Mouse (Mus musculus) lung, embryonic 14.5 days (tissue): ENCODE measurements around the gene Pde4d. TPM values are rescaled to one million over a fixed set of nuclear protein-coding genes. Genes with fewer than 3 reads are reported as not detected.

Experiments
- ATAC-seq: fragments of 200-750 bp; cut with Nextera tagmentation; 2 replicates; pipeline ENCODE4 v1.8.0; 2017; ENCODE audit warnings: mild to moderate bottlenecking, moderate TSS enrichment, moderate library complexity; ENCODE audit not compliant: insufficient read depth
- DNase-seq: peaks from one replicate; pipeline ENCODE4 v3.0.0-alpha.2; 2015
- H3K27ac ChIP-seq: fragments of 300-500 bp; sonication (generic); 2 replicates; pipeline ENCODE4 v1.5.1; 2014; ENCODE audit warnings: low read depth, mild to moderate bottlenecking, moderate library complexity
- H3K27me3 ChIP-seq: fragments of 300-500 bp; sonication (generic); 2 replicates; pipeline ENCODE4 v1.6.1; 2014; ENCODE audit warnings: low read length, control low read depth; ENCODE audit not compliant: insufficient read depth
- H3K36me3 ChIP-seq: fragments of 300-500 bp; sonication (generic); 2 replicates; pipeline ENCODE4 v1.6.1; 2014; ENCODE audit warnings: control low read depth; ENCODE audit not compliant: insufficient read depth
- H3K4me1 ChIP-seq: fragments of 300-500 bp; sonication (generic); 2 replicates; pipeline ENCODE4 v1.6.1; 2014; ENCODE audit warnings: antibody characterized with exemption, control low read depth; ENCODE audit not compliant: insufficient read depth
- H3K4me2 ChIP-seq: fragments of 300-500 bp; sonication (generic); 2 replicates; pipeline ENCODE4 v1.6.1; 2014; ENCODE audit warnings: mild to moderate bottlenecking
- H3K4me3 ChIP-seq: fragments of 300-500 bp; sonication (generic); 2 replicates; pipeline ENCODE4 v1.5.1; 2014; ENCODE audit warnings: low read depth, low read length
- H3K9ac ChIP-seq: fragments of 300-500 bp; sonication (generic); 2 replicates; pipeline ENCODE4 v1.6.1; 2014
- H3K9me3 ChIP-seq: fragments of 300-500 bp; sonication (generic); 2 replicates; pipeline ENCODE4 v1.6.1; 2016; ENCODE audit warnings: low read depth, low read length, control low read depth
- CTCF ChIP-seq: IDR thresholded peaks from 2 replicates; pipeline ENCODE4 v1.5.1; 2016; ENCODE audit warnings: antibody characterized with exemption, low read depth
- WGBS: fragments of 180-500 bp; shearing (Covaris S2); extraction: QIAGEN DNeasy Blood & Tissue Kit; methylation state at CpG from one replicate; pipeline ENCODE4 v1.1.7; 2014; 5-methylcytosine and 5-hydroxymethylcytosine counted together
- polyA plus RNA-seq: library from polyadenylated mRNA; unstranded; fragments of >200 nt; fragmentation: Nextera tagmentation; extraction: Ambion mirVana; gene quantifications from 2 replicates; pipeline ENCODE4 v1.2.1, GENCODE M21; 2014

The Pde4d gene
- polyA plus RNA-seq, 1 experiment from 2014 or later, result 16.2 TPM

- DNase-seq (no peak), ATAC-seq (no peak)
- no peaks in the 10 kb centered on the region for H3K27me3 ChIP-seq
- TF ChIP-seq CTCF, result no peak
- no peaks in the 10 kb centered on the region for H3K9me3 ChIP-seq
- H3K36me3 ChIP-seq, result no peaks in the 10 kb centered on the region
- no peaks in the 10 kb centered on the region for H3K4me1 ChIP-seq
- no peak overlapping the region for H3K4me2 ChIP-seq
- no peak overlapping the region for H3K9ac ChIP-seq
- H3K27ac ChIP-seq, result no peak overlapping the region
- H3K4me3 ChIP-seq, result no peak overlapping the region
Measured at GRCm38 (mm10) chr13:109263833-109264232, 814.1 kb downstream of the Pde4d start.

GRCm38 (mm10) chr13:109268253-109268652 lies 818.5 kb downstream of the Pde4d start:
- H3K4me2 ChIP-seq, result no peak overlapping the region
- no peak overlapping the region for H3K27ac ChIP-seq
- DNase-seq (no peak), ATAC-seq (no peak)
- H3K9me3 ChIP-seq, result no peaks in the 10 kb centered on the region
- no peak for TF ChIP-seq CTCF
- no peaks in the 10 kb centered on the region for H3K4me1 ChIP-seq
- 64% methylated on average over 3 of the region's 3 CpGs for WGBS
- no peak overlapping the region for H3K4me3 ChIP-seq
- H3K27me3 ChIP-seq, result no peaks in the 10 kb centered on the region
- no peak overlapping the region for H3K9ac ChIP-seq
- H3K36me3 ChIP-seq, result no peaks in the 10 kb centered on the region

DNA sequence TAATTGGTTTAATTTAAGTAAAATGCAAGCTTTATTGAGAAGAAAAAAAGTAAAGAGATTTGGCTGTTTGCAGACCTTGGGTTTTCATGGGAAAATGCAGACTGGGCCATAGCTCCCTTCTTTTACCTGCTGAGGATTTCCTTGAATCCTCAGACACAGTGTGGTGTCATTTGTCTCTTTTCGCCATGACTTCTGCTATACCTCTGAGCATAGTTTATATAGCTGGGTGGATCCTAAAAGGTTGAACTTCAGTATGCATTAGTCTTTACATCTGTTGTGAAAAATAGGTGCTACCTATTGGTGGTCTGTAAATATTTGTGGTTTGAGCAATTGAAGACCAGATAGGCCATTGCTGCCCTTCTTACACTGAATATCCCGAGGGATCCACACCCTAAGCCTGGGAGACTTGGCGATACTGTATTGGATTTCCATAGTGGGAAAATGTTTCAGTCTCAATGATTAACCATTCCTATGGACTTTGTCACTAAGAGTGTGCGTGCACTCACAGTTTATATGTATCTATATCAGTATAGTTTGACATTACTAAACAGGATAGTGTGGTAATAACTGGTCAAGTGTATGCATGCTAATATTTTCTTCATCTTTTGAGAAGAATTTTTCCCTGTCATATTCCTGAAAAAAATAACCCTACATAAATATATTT lies 819.0 kb downstream of the Pde4d start:
- Histone ChIP-seq H3K9ac (no peak overlapping the region), H3K4me1 (no peaks in the 10 kb centered on the region), H3K27me3 (no peaks in the 10 kb centered on the region), H3K36me3 (no peaks in the 10 kb centered on the region), H3K27ac (no peak overlapping the region), H3K9me3 (no peaks in the 10 kb centered on the region), H3K4me2 (no peak overlapping the region), H3K4me3 (no peak overlapping the region)
- WGBS, result 84% methylated on average over 4 of the region's 4 CpGs
- no peak for ATAC-seq
- TF ChIP-seq CTCF, result no peak
- DNase-seq, result no peak

- Histone ChIP-seq H3K27ac (no peak overlapping the region), H3K4me3 (no peak overlapping the region), H3K9ac (no peak overlapping the region), H3K4me1 (0 out of 2 replicates have a peak, but pooled peaks cover 4% of the 10 kb centered on the region), H3K4me2 (no peak overlapping the region), H3K36me3 (no peaks in the 10 kb centered on the region), H3K9me3 (0 out of 2 replicates have a peak, but pooled peaks cover 11% of the 10 kb centered on the region), H3K27me3 (no peaks in the 10 kb centered on the region)
- 89% methylated on average over 10 of the region's 10 CpGs for whole genome bisulfite sequencing
- ATAC-seq, result no peak
- no peak for TF ChIP-seq CTCF
- DNase-seq, result no peak
Measured at GRCm38 (mm10) chr13:109274869-109275268, 825.1 kb downstream of the Pde4d start.

GRCm38 (mm10) chr13:109277792-109278191 lies 828.0 kb downstream of the Pde4d start:
- H3K36me3 ChIP-seq, result no peaks in the 10 kb centered on the region
- no peaks in the 10 kb centered on the region for H3K27me3 ChIP-seq
- ATAC-seq, result peak; percentile 44; the same call in 1 of the 2 replicates
- TF ChIP-seq CTCF, result no peak
- no peak overlapping the region for H3K27ac ChIP-seq
- 26% methylated on average over 7 of the region's 7 CpGs for WGBS
- DNase-seq, result peak; percentile 64
- 0 out of 2 replicates have a peak, but pooled peaks cover 4% of the 10 kb centered on the region for H3K4me1 ChIP-seq
- 0 out of 2 replicates have a peak, but pooled peaks cover 11% of the 10 kb centered on the region for H3K9me3 ChIP-seq
- H3K4me3 ChIP-seq, result no peak overlapping the region
- no peak overlapping the region for H3K4me2 ChIP-seq
- H3K9ac ChIP-seq, result 0 out of 2 replicates have a peak overlapping the region, but pooled peaks have one; percentile 10

DNA sequence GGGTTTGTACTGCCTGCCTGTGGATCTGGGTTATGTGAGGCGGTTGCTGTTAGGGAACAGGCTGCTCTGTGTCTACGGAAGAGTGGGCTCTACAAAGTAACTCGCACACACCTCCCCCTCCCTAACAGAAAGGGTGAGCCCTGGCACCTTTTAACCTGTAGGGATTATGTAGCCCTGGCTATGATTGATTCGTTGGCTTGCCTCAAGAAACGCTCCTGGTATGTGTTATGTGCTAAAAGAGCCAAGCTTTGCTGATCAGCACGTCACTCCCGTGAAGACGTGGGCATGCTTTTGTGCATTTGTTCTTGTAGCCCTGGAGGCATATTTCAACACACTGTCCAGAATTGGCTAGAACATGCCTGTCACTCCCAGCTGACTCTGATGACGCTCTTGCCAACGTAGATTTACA lies 828.8 kb downstream of the Pde4d start:
- H3K4me2 ChIP-seq, result peak overlapping the region; percentile 13

GRCm38 (mm10) chr13:109279211-109279610 lies 829.5 kb downstream of the Pde4d start:
- H3K27me3 ChIP-seq, result no peaks in the 10 kb centered on the region
- no peak for TF ChIP-seq CTCF
- peak overlapping the region; percentile 13; the same call in 1 of the 2 replicates for H3K4me2 ChIP-seq
- DNase-seq, result no peak
- ATAC-seq, result no peak
- H3K9ac ChIP-seq, result no peak overlapping the region
- 0 out of 2 replicates have a peak, but pooled peaks cover 11% of the 10 kb centered on the region for H3K9me3 ChIP-seq
- H3K4me1 ChIP-seq, result 0 out of 2 replicates have a peak, but pooled peaks cover 4% of the 10 kb centered on the region
- no peak overlapping the region for H3K4me3 ChIP-seq
- no peak overlapping the region for H3K27ac ChIP-seq
- WGBS, result 47% methylated on average over 6 of the region's 6 CpGs
- H3K36me3 ChIP-seq, result no peaks in the 10 kb centered on the region

More for the DNA sequence above, 828.8 kb downstream of the Pde4d start:
- Histone ChIP-seq H3K4me1 (0 out of 2 replicates have a peak, but pooled peaks cover 4% of the 10 kb centered on the region), H3K9me3 (0 out of 2 replicates have a peak, but pooled peaks cover 11% of the 10 kb centered on the region), H3K9ac (no peak overlapping the region), H3K27me3 (no peaks in the 10 kb centered on the region), H3K27ac (no peak overlapping the region), H3K4me3 (no peak overlapping the region), H3K36me3 (no peaks in the 10 kb centered on the region)
- peak; percentile 77; the same call in 1 of the 2 replicates for ATAC-seq
- TF ChIP-seq CTCF, result no peak
- WGBS, result 30% methylated on average over 10 of the region's 10 CpGs
- peak; percentile 55 for DNase-seq
